Mouse (Mus musculus) neural tube, embryonic 11.5 days (tissue): Measurements from ENCODE around the gene Hipk1. TPM values are rescaled to one million over a fixed set of nuclear protein-coding genes. Genes with fewer than 3 reads are reported as not detected.
"Not testable (repeated sequence)": the region's sequence is repeated elsewhere in the genome, so short reads cannot be mapped to it uniquely, and the experiment has no call there.

Experiments used
- ATAC-seq: fragments of 200-750 bp; cut with Nextera tagmentation; 2 replicates; pipeline ENCODE4 v1.8.0; 2017; ENCODE audit warnings: moderate number of reproducible peaks, mild to moderate bottlenecking, moderate TSS enrichment, moderate library complexity; ENCODE audit not compliant: insufficient read depth, low FRiP score, low TSS enrichment
- DNase-seq: peaks from one replicate; pipeline ENCODE4 v3.0.0-alpha.2; 2015; ENCODE audit warnings: low spot score
- H3K27ac ChIP-seq: fragments of 300-500 bp; sonication (generic); 2 replicates; pipeline ENCODE4 v1.5.1; 2014; ENCODE audit warnings: low read depth, mild to moderate bottlenecking, low read length
- H3K27me3 ChIP-seq: fragments of 300-500 bp; sonication (generic); 2 replicates; pipeline ENCODE4 v1.6.1; 2014; ENCODE audit warnings: mild to moderate bottlenecking, low read length, mixed read lengths; ENCODE audit not compliant: control insufficient read depth, insufficient read depth
- H3K36me3 ChIP-seq: fragments of 300-500 bp; sonication (generic); 2 replicates; pipeline ENCODE4 v1.6.1; 2014; ENCODE audit warnings: mild to moderate bottlenecking, low read length, moderate library complexity, mixed read lengths; ENCODE audit not compliant: control insufficient read depth, insufficient read depth
- H3K4me1 ChIP-seq: fragments of 300-500 bp; sonication (generic); 2 replicates; pipeline ENCODE4 v1.6.1; 2014; ENCODE audit warnings: low read length, mixed read lengths; ENCODE audit not compliant: control insufficient read depth, insufficient read depth
- H3K4me2 ChIP-seq: fragments of 300-500 bp; sonication (generic); 2 replicates; pipeline ENCODE4 v1.6.1; 2014; ENCODE audit warnings: low read depth, mild to moderate bottlenecking, moderate library complexity
- H3K4me3 ChIP-seq: fragments of 300-500 bp; sonication (generic); 2 replicates; pipeline ENCODE4 v1.5.1; 2014; ENCODE audit warnings: low read depth, low read length
- H3K9ac ChIP-seq: fragments of 300-500 bp; sonication (generic); 2 replicates; pipeline ENCODE4 v1.6.1; 2014; ENCODE audit warnings: mild to moderate bottlenecking, low read length
- H3K9me3 ChIP-seq: fragments of 300-500 bp; sonication (generic); 2 replicates; pipeline ENCODE4 v1.6.1; 2016; ENCODE audit warnings: low read length; ENCODE audit not compliant: control insufficient read depth
- WGBS: fragments of 180-500 bp; shearing (Covaris S2); extraction: QIAGEN DNeasy Blood & Tissue Kit; methylation state at CpG from one replicate; pipeline ENCODE4 v1.1.7; 2014; 5-methylcytosine and 5-hydroxymethylcytosine counted together
- polyA plus RNA-seq: library from polyadenylated mRNA; unstranded; fragments of >200 nt; fragmentation: Nextera tagmentation; extraction: Ambion mirVana; gene quantifications from 2 replicates; pipeline ENCODE4 v1.2.1, GENCODE M21; 2014

The Hipk1 gene
- polyA plus RNA-seq, 1 experiment from 2014 or later: 16.0 TPM

- Histone ChIP-seq H3K4me1 (no peaks in the 10 kb centered on the region), H3K4me2 (no peak within 1 kb of the TSS), H3K4me3 (no peak within 1 kb of the TSS), H3K27ac (no peak within 1 kb of the TSS), H3K9me3 (no peaks in the 10 kb centered on the region), H3K36me3 (no peaks in the 10 kb centered on the region), H3K27me3 (no peaks in the 10 kb centered on the region), H3K9ac (no peak within 1 kb of the TSS)
- ATAC-seq (no peak), DNase-seq (no peak)
These were observed 41.1 kb upstream of the Hipk1 start, which contains the start of gene Bcl2l15 for GRCm38 (mm10) chr3:103832426-103832825. TSS of gene Bcl2l15 (plus strand) at chr3:103832601.

- H3K9me3 ChIP-seq: no peaks in the 10 kb centered on the region
- DNase-seq: no peak
- H3K4me3 ChIP-seq: no peak overlapping the region
- no peaks in the 10 kb centered on the region for H3K27me3 ChIP-seq
- H3K36me3 ChIP-seq: no peaks in the 10 kb centered on the region
- ATAC-seq: no peak
- WGBS: 89% methylated on average over 7 of the region's 7 CpGs
- no peak overlapping the region for H3K27ac ChIP-seq
- no peaks in the 10 kb centered on the region for H3K4me1 ChIP-seq
- no peak overlapping the region for H3K4me2 ChIP-seq
- H3K9ac ChIP-seq: no peak overlapping the region
These were observed 39.8 kb upstream of the Hipk1 start for GRCm38 (mm10) chr3:103831146-103831545.

- H3K27me3 ChIP-seq, H3K36me3 ChIP-seq, H3K4me3 ChIP-seq, H3K4me2 ChIP-seq, H3K27ac ChIP-seq, H3K9ac ChIP-seq, ATAC-seq, DNase-seq, H3K9me3 ChIP-seq, H3K4me1 ChIP-seq: not testable (repeated sequence)
- WGBS: 71% methylated on average over 1 of the region's 1 CpGs
These were observed 39.3 kb upstream of the Hipk1 start for GRCm38 (mm10) chr3:103830681-103831080.

- Histone ChIP-seq H3K4me1 (no peaks in the 10 kb centered on the region), H3K27ac (no peak overlapping the region), H3K4me3 (no peak overlapping the region), H3K27me3 (no peaks in the 10 kb centered on the region), H3K36me3 (no peaks in the 10 kb centered on the region), H3K9ac (no peak overlapping the region), H3K4me2 (no peak overlapping the region), H3K9me3 (no peaks in the 10 kb centered on the region)
- DNase-seq (no peak), ATAC-seq (no peak)
- WGBS: 92% methylated on average over 3 of the region's 3 CpGs
These were observed 37.7 kb upstream of the Hipk1 start for GRCm38 (mm10) chr3:103829036-103829435.

GRCm38 (mm10) chr3:103827548-103827947, 36.2 kb upstream of the Hipk1 start:
- Histone ChIP-seq H3K27me3 (no peaks in the 10 kb centered on the region), H3K27ac (no peak overlapping the region), H3K9ac (no peak overlapping the region), H3K9me3 (no peaks in the 10 kb centered on the region), H3K4me2 (no peak overlapping the region), H3K36me3 (no peaks in the 10 kb centered on the region), H3K4me3 (no peak overlapping the region), H3K4me1 (no peaks in the 10 kb centered on the region)
- DNase-seq: no peak
- no peak for ATAC-seq

GRCm38 (mm10) chr3:103810967-103811366, 19.6 kb upstream of the Hipk1 start:
- no peak overlapping the region for H3K4me3 ChIP-seq
- H3K27me3 ChIP-seq: no peaks in the 10 kb centered on the region
- no peak overlapping the region for H3K27ac ChIP-seq
- no peak overlapping the region for H3K9ac ChIP-seq
- WGBS: 87% methylated on average over 6 of the region's 6 CpGs
- H3K4me2 ChIP-seq: no peak overlapping the region
- ATAC-seq (no peak), DNase-seq (no peak)
- peaks cover 4% of the 10 kb centered on the region; the same call in 1 of the 2 replicates for H3K4me1 ChIP-seq
- H3K36me3 ChIP-seq: peaks cover 5% of the 10 kb centered on the region; the same call in 1 of the 2 replicates
- H3K9me3 ChIP-seq: no peaks in the 10 kb centered on the region

GRCm38 (mm10) chr3:103809799-103810150, 18.4 kb upstream of the Hipk1 start:
- DNase-seq (no peak), ATAC-seq (peak; percentile 52; the same call in 1 of the 2 replicates)
- Histone ChIP-seq H3K4me3 (peak overlapping the region; percentile 87), H3K4me2 (peak overlapping the region; percentile 76), H3K4me1 (peaks cover 4% of the 10 kb centered on the region; the same call in 1 of the 2 replicates), H3K9me3 (no peaks in the 10 kb centered on the region), H3K27me3 (no peaks in the 10 kb centered on the region), H3K27ac (peak overlapping the region; percentile 80), H3K36me3 (no peaks in the 10 kb centered on the region; the same call in 1 of the 2 replicates), H3K9ac (peak overlapping the region; percentile 71)
- WGBS: 4% methylated on average over 14 of the region's 14 CpGs

GRCm38 (mm10) chr3:103808891-103809798, 17.8 kb upstream of the Hipk1 start, which contains the start of the genes Dclre1b, Ap4b1 and Gm43064:
TSS of gene Dclre1b (minus strand) at chr3:103809444.
TSS of gene Ap4b1 (plus strand) at chr3:103809520.
TSS of gene Gm43064 (plus strand) at chr3:103809573.
- Histone ChIP-seq H3K4me3 (peak within 1 kb of the TSS; percentile 87), H3K27me3 (no peaks in the 10 kb centered on the region), H3K9ac (peak within 1 kb of the TSS; percentile 71), H3K36me3 (no peaks in the 10 kb centered on the region), H3K4me2 (peak within 1 kb of the TSS; percentile 76), H3K27ac (peak within 1 kb of the TSS; percentile 80), H3K9me3 (no peaks in the 10 kb centered on the region), H3K4me1 (peaks cover 4% of the 10 kb centered on the region; the same call in 1 of the 2 replicates)
- peak; percentile 96 for ATAC-seq
- under 1% methylated on average over 61 of the region's 70 CpGs for WGBS
- DNase-seq: peak; percentile 96

GRCm38 (mm10) chr3:103805671-103806070, 14.3 kb upstream of the Hipk1 start:
- Histone ChIP-seq H3K9ac (no peak overlapping the region), H3K9me3 (no peaks in the 10 kb centered on the region), H3K4me3 (no peak overlapping the region), H3K4me2 (no peak overlapping the region), H3K4me1 (peaks cover 4% of the 10 kb centered on the region; the same call in 1 of the 2 replicates), H3K36me3 (peaks cover 8% of the 10 kb centered on the region), H3K27ac (no peak overlapping the region), H3K27me3 (no peaks in the 10 kb centered on the region)
- 90% methylated on average over 1 of the region's 1 CpGs for WGBS
- no peak for ATAC-seq
- DNase-seq: no peak
